16 mouse cellular contexts compared by ENCODE assay signal in the genomic region with DNA sequence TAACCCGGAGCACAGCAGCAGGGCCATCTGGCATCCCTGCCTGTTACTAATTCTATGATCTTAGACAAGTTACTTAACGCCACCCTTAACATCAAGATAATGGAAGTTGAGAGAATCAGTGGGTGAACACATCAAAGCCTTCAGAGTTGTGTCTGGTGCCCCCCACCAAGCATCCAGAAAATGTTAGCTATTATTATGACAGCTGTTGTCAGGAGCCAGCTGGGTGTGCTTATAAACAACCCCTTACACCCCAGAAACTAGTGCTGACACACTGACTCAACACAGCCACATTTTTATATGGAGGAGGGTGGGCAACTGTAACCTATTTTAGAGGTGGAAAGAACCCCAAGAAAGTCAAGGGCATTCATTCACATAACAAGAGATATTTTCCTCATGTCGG.
"Had no signal": no experiment of that assay in that cellular context is flagged by ENCODE, and none has a peak within 500 bp of the region (broad histone marks: within the 10 kb centered on the region; RNA-seq: fewer than 3 reads in every experiment).

No protein-coding gene starts in this region.

- H3K27me3 ChIP-seq: liver, embryonic 13.5 days; neural tube, embryonic 13.5 days; stomach, embryonic 15.5 days had no signal

- H3K9ac ChIP-seq: liver, embryonic 13.5 days; neural tube, embryonic 13.5 days; stomach, embryonic 15.5 days had no signal

- H3K4me3 ChIP-seq: layer of hippocampus, adult 2 months; left cerebral cortex, adult 2 months; liver, embryonic 13.5 days; neural tube, embryonic 13.5 days; stomach, embryonic 15.5 days had no signal

- H3K4me2 ChIP-seq: liver, embryonic 13.5 days; midbrain, embryonic 11.5 days; neural tube, embryonic 13.5 days; stomach, embryonic 15.5 days had no signal

- DNase-seq: kidney, postnatal 25 days; layer of hippocampus, postnatal 36 days; liver, embryonic 13.5 days; lung, adult 2 months; lung, postnatal 14 days; lung, postnatal 4 days; midbrain, embryonic 14.5 days; right cerebral cortex, postnatal 25 days; spleen, adult 18-20 months; thymus, postnatal 25 days had no signal

- H3K4me1 ChIP-seq: stomach, embryonic 15.5 days had no signal

- H3K36me3 ChIP-seq: liver, embryonic 13.5 days; neural tube, embryonic 13.5 days; stomach, embryonic 15.5 days had no signal

- H3K27ac ChIP-seq: kidney, postnatal 0 days; layer of hippocampus, adult 2 months; left cerebral cortex, adult 2 months; liver, embryonic 13.5 days; neural tube, embryonic 13.5 days; stomach, embryonic 15.5 days had no signal

- H3K9me3 ChIP-seq: liver, embryonic 13.5 days; neural tube, embryonic 13.5 days; stomach, embryonic 15.5 days had no signal
